Mouse (Mus musculus) urinary bladder, postnatal 14 days (tissue): ENCODE data around the gene Ttc3.

Experiments
- DNase-seq: peaks from one replicate; pipeline ENCODE4 v3.0.0; 2021; ENCODE audit warnings: low spot score

The Ttc3 gene

DNA sequence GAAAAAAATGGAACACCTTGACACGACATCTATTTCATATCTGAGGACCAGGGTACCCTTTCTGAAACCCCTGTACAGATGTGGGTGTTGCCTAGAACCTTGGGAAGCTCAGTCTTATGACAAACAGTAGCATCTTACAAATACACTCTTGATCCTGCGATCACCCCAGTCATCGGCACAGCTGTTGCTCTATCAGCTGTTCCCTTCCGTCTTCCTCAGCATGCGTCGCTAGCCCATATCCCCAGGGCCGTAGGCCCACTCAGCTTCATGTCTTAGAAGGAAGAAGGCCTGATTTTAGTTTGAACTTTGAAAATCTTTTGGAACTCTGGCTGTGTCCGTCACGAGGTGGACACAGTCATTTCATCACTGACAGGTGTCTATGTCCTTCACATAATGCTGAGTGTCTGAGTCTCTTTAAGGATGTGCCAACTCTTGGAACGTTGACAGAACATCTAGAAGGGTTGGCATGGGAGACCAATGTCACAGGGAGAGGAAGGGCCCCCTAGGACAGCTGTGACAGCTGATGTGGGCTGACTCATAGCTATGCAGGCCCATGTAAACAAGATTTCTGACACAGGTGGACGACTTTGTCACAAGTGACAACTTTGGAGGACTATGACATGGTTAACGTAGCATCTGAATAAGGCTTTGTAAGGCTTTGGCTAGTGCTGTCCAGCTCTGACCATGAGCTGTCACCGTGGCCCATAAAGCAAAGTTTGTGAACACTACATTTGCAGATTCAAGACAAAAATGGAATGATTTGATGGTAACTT is 9.7 kb upstream of the Ttc3 start:
- DNase-seq = no peak

DNA sequence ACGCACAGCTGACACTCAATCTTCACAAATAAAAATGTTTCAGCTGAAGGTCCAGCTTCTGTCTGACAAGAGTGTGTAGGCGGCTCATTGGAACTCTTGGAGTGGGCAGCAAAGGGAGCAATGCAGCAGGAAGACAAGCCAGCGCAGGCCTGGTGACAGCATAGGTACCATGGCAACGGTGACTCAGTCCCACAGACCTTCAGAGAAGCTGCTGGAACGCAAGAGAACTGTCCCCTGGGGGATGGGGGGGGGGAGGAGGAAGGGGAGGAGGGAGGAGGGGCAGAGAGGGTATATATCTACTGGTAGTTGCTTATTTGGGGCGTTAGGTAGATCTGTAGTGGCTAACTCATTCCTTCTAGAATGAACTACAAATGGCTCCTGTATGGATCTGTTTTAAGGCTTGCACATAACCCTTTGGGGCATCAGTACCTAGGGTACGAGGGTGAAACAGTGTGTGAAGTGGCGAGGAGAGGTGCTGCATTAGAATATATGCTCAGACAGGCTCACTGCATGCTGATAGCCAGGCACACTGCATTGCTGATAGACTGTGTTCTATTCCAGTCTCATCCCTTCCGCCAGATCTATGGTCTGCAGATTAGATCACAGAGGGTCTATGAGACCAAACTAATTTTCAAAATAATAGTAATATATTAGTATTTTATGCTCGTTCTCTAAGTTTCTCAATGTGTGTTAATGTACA is 8.1 kb upstream of the Ttc3 start:
- peak; percentile 73 for DNase-seq

DNA sequence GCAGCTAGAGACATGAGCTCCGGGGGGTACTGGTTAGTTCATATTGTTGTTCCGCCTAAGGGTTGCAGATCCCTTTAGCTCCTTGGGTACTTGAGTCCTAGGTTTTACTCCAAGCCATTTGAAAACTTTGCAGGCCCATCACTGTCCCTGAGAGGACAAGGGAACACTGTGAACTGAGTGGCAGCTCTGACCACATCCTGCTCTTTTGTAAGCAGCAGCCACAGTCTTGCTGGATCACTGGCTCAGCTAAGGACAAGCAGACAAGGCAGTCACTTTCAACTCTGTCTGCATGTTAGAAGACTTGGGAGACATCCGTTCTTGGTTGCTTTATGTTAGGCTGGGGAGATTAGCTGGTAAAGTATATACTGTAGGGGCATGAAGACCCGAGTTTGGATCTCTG is 6.6 kb upstream of the Ttc3 start:
- no peak for DNase-seq

DNA sequence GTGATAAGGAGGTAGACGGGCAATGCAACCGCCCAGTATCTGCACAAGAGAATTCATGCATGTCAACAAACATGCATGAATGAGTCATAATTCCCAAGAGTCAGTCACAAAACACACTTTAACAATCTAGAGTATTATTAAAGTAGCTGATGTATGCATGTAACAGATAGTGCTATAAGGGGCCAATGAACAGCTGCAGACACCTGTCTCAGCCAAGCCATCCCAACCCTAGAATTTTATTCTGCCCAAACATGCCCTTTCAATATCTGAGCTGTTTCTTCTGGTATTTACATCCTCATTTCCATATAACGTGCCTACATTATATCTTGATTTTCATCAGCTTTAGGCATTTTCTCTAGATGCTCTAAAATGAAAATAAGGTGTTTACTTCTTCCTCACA is 5.0 kb upstream of the Ttc3 start:
- DNase-seq = no peak

DNA sequence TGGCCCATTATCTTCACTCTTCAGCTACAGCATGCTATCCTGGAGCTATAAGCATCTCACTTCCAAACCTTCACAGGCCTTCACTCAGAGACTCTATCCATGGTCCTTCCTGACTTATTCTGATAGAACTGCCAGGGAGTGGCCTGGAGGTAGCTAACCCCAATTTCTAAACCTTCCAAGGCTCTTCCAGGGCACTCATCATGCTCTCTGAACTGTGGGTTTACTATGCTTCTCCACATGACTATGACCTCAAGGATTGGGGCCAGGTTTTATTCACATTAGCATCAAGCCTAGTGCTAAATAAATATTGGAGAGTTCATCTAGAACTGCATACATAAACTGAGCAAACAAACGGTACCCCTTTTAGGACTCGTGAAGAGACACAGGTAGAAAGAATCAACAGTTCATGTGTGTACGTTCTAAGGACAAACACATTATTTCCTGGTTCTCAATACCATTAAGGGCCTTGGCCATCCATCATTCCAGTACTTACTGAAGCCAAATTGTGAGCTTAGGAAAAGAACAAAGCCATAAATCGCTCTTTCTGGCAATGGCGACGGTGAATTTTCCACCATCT is 734 bp upstream of the Ttc3 start:
- DNase-seq = no peak

DNA sequence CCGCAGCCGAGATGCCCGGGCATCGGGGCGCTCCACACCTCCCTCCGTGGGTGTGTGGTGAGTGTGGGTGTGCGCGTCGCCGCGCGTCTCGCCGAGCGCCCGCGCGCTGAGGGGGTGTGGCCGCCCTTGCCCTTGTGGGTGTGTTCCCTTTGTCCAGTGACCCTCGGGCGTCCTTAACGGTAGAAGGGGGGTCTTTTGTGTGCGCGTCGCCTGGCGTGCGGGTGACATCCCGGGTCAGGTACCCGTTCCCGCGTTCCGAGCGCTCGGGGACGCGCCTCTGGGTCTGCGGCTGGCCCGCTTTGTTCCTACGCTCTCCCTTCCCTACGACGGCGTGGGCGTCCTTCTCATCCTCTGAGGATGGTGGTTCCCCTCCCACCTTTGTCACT is 490 bp downstream of the Ttc3 start:
- peak; percentile 74 for DNase-seq

DNA sequence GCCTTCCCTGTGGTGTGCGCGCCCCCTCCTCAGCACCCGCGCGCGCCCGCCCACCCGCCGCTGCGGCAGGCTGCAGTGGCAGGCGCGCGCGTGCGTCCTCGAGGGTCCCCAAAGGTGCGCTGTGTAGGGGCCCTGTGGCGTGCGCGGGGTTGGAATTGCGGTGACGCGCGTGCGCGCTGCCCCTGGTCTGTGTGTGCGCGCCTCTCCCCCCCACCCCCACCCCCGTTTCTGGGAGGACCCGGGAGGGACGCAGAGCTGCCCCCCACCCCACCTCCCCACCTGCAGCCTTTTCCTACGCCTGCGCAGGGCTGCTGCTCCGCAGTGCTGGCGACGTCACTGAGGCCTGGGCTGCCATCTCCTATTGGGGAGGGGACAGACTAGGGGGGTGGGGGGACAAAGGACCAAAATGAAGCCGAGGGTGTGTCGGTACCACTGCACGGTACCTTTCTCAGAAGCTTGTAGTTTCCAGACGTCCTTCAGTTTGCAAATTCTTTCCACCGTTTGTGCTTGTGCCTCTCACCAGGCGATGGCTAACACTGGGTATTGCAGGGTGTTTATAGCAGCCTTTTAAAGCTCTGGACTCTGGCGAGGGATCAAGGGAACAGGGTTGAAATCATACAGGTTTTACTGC is 998 bp downstream of the Ttc3 start, which contains the start of gene Pigp:
Gene Pigp, minus strand, starts transcription at position 542 of the 631 bp plus-strand sequence.
- DNase-seq = peak; percentile 52

DNA sequence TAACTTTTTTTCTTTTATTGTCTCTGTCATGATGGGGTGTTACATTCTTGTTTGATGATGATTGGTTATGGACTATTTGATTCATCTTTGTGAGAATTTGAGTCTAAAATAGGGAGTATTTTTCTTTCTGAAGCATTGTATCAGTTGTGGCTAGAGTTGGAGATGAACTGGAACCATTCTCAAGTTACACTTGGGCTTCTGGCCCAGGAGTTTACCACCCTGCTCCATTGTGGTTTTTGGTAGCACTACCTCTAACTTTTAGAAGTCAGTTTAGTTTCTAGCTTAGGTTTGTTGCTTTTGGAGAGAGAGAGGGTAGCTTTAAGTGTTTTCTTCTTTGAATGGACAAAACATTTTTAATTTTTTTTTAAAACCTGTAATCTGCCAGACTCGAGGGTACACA is 9.0 kb downstream of the Ttc3 start:
- DNase-seq = no peak

DNA sequence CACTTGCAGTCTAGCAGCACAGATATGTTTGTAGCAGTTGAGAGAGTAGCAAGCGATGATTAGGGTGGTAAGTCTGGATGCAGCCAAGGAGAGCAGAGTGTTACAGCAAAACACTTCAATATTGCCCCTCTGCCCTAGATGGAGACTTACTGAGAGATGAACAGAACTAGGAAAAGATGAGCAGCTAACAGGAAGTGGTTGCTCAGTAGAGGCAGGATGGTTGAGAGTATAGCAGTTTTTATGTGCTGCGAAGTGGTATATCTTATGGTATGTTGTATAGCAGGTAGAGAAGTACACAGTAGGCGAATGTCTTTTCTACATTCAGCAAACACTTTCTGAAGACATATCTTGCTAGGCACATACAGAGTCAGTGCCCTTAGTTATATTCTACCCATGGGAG is 12.9 kb downstream of the Ttc3 start:
- no peak for DNase-seq

DNA sequence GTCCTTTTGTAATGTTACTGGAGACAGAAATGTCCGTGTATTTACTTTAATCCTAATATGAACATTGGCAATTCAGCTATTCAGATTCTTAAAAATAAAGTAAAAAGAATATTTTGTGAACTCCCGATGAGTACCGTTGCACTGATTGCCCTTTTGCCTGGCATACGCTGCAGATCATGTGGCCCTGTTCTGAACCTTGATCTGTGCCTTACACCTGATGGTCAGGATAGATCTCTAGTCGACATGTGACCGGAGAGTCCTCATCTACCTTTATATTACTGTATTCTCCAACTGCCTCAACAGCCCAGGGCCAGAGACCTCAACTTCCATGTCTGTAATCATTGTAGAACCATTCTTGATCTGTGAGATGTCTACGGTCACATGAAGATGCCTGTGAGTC is 17.3 kb downstream of the Ttc3 start:
- no peak for DNase-seq

DNA sequence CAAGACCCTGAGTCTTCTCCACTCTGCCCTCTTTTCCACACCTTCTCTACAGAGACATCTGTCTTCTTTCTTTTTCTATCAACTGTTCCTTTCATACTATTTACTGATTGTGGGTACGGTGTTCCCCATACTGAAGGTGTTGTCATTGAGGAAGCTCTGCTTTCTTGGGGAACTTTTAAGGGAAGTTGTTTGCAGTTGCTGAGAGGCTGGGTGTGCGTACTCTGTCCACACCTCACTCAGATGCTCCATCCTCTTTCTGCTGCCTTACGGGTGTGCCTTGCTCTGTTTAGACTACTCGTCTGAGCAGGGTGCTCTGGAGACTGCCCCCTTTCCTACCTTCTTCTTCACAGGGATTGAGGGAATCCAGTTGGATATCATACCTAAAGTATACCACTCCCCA is 21.9 kb downstream of the Ttc3 start:
- DNase-seq = no peak

DNA sequence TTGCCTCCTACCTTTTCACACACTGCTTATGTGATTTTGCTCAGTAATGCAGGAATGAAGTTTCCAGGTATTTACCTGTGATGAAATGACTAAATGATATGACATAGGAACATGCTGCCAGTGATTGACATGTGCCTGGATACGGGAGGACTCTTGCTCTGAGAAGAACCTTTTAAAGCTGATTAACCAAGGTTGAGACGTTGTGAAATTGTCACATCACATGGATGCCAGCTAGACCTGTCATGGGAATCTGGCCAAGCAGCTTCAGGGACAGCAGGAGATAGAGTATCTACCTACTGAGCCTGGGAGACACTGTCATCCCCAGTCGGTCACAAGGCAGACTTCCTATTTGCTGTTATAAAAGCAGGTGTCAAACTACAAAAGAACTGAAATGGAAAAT is 24.6 kb downstream of the Ttc3 start:
- no peak for DNase-seq

DNA sequence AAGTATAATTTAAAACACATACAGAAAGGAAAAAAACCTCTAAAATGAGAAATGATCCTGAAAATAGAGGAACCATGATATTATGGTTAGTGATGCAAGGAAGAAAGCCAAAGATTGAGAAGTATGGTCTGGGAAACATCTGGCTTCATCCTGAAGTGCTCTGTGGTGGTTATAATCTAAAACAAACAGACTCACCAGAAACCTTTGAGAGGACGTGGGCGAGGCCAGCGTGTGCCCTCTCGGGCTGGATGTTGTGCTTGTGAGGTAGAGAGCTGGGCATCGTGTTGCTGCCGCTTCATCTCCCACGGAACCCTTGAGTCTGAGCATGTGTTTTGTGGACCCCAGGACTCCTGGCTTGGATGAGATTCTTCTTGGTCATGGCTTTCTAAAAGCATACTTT is 26.2 kb downstream of the Ttc3 start:
- no peak for DNase-seq

DNA sequence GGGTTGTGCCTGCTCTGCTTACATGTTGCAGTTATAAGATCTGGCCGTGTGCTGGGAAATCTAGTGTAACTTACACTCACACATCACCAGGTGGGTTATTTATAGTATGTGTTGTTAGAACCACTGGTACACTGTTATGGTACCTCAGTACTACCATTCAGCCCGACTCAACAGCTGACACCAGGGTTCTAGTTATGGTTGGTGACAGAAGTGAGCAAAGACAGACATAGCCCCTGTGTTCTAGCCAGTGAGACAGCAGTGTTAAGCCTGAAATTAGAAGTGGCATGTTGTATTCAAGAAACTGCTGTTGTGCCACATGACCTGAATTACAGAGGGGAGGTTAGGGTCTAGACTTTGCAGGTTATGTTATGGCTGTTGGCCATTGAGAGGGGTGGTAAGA is 28.7 kb downstream of the Ttc3 start:
- no peak for DNase-seq

DNA sequence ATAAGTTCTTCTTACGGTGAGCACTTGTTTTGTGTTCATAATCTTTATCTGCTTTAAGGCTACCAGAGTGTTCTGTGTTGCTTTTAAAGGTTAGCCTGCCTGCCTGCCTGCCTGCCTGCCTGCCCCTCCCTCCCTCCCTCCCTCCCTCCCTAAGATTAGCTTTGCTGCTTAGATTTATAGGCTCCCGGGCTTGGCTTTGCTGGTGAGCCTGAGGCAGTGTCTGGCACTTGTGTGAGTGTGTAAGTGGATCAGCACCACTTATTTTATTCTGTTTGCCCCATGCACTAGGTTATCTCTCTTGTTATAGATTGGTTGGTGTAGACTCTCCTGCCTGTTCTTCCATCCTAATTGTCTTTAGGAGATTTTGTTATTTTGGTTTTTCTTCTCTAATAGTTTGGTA is 31.2 kb downstream of the Ttc3 start:
- DNase-seq = no peak

DNA sequence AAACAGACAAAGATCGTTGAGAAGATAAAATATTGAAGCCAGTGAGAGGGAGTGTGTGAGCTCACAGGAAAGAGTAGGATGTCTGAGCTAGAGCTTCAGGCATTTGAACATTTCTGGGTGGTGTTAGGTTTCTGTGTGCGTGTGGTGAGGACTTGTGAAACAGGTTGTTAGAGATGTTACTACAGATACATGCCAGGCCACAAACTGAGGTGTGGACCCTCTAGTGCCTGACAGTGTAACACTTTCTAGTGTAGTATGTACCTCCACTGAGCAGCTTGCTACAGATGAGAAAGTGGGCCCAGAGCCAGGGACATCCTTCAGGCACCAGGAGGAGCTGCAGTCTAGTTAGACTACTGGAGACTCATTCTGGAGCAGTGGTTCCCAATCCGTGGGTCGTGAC is 31.8 kb downstream of the Ttc3 start:
- peak; percentile 50 for DNase-seq

DNA sequence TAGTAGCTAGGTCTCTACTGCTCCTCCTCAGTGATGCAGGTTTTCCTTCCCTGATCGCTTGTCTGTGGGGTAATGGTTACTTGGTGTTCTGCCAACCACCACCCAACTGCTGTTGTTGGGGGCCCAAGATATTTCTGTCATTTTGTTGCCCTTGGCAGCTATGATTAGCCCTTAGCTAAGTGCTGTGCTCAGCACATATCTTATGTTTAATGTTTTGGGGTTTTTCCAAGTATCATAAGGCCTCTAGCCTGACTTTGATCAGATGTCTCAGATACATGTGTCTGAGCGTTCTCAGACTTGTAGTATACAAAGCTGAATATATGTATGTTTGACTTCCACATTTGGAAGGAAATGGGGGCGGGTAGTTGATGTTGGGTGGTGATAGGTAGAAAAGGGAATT is 40.9 kb downstream of the Ttc3 start:
- no peak for DNase-seq

DNA sequence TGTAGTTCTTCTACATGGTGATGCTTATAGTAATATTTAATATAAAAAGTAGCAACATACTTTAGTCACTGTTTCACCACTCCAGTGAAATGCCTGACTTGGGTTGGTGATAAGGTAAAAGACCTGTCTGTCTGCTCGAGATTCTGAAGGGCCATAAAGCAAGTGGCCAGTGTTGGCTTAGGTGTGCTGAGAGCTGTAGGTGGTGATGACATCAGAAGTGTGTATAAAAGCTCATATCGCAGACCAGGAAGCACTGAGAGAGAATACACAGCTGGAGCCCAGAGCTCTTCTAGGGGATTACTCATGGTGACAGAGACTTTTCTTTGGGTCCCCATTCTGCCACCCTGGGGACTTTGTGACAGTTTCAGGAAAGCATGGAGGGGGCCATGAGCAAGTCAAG is 41.8 kb downstream of the Ttc3 start:
- no peak for DNase-seq

DNA sequence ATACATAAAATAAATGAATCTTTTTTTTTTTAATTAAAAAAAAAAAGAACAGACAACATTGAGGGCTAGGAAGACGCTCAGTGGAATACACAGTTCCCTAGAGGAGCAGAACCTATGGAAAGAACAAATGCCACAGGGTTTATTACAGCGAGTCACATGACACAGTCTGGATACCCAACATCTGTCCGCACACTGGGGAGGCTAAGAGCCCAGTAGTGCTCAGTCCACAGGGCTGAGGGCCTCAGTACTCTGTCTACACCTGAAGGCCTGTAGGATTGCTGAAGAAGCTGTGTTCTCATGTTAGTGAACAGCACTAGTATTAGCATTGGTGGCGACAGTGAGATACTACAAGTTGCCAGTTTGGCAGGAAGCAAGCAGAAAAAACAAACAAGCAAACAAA is 42.3 kb downstream of the Ttc3 start:
- DNase-seq = no peak

DNA sequence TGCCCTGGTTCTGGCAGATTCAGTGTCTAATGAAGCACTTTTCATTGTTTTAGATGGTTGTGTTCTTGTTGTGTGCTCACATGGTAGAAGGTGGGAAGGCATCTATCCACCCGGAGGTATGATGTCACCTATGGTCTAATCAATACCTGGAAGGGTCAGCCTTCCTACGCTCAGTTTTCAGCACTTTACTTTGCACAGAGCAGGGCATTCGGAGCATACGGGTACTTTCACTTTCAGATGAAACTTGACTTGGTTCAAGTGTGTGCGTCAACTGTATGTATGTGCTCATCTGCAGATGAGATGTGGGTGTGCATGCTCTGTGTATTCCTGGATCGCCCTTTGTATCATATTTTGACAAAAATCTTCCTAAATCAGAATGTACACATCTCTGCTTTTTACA is 43.7 kb downstream of the Ttc3 start:
- no peak for DNase-seq

DNA sequence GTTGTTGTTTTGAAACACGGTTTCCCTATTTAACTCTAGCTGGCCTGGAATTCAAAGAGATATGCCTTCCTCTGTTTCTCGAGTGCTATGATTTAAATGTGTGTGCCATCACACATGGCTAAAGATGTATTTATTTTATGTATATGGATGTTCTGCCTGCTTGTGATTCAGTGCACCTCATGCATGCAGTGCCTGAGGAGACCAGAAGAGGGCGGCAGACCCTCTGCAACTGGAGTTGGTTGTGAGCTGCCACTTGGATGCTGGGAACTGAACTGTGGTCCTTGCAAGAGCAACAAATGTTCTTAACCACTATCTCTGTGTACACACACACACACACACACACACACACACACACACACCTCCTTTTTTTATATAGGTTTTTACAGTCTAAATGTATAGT is 50.1 kb downstream of the Ttc3 start:
- DNase-seq = no peak

DNA sequence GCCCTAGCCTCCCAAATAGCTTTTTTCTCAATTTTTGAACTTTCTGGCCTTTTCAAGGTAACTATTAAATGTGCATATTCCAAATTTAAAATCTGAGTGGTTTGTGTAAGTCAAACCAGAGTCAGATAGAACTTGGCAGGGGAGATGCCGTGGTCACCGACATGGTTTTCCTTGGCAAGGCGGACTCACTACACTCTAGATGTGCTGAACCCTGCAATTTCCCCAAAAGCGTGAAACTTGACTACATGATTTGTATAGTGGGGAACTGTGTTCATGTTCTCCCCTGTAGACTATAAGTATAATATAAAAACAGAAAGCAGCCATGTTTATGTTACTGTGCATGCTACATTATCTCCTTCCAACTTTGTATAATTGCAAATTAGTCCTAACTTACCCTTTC is 58.5 kb downstream of the Ttc3 start:
- no peak for DNase-seq
